Mouse (Mus musculus): ENCODE data around the gene Apoa1. TPM values are rescaled to one million over a fixed set of nuclear protein-coding genes. Genes with fewer than 3 reads are reported as not detected.

Gene Apoa1
- polyA plus RNA-seq (2015; fragmentation: Nextera tagmentation; extraction: Ambion mirVana): 27,203 and 27,647 TPM in 2 replicates

GRCm38 (mm10) chr9:46228491-46228890, at the start of gene Apoa1:
Gene Apoa1 (plus strand): TSS chr9:46228580.
- H3K27ac ChIP-seq (ENCODE audit: low read depth): peak within 1 kb of the TSS; percentile 96

GRCm38 (mm10) chr9:46178595-46178994, 49.8 kb upstream of the Apoa1 start:
- no peak for ATAC-seq
- no peak overlapping the region for H3K9ac ChIP-seq (replicated peaks)
- H3K4me2 ChIP-seq (ENCODE audit: low read depth, low read length): no peak overlapping the region
- no peaks in the 10 kb centered on the region for H3K9me3 ChIP-seq (ENCODE audit: low read length)
- TF ChIP-seq EP300 (IDR thresholded peaks at IDR 0.05; ENCODE audit: low read depth) (no peak), CTCF (IDR thresholded peaks at IDR 0.05; ENCODE audit: low read depth) (no peak)
- WGBS (ENCODE audit: insufficient replicate concordance): 85% methylated on average over 9 of the region's 9 CpGs
- H3K36me3 ChIP-seq (replicated peaks; ENCODE audit: insufficient read depth, low read length): peaks cover 12% of the 10 kb centered on the region; the same call in 1 of the 2 replicates
- H3K4me3 ChIP-seq (ENCODE audit: low read depth, low read length): no peak overlapping the region
- DNase-seq: no peak
- peaks cover 16% of the 10 kb centered on the region for H3K4me1 ChIP-seq (ENCODE audit: insufficient read depth)
- H3K27me3 ChIP-seq (ENCODE audit: insufficient read depth, low read length): no peaks in the 10 kb centered on the region
- no peak overlapping the region for H3K27ac ChIP-seq (ENCODE audit: low read depth)

More at GRCm38 (mm10) chr9:46228491-46228890, at the start of gene Apoa1:
- 46% methylated on average over 9 of the region's 9 CpGs for WGBS (ENCODE audit: insufficient replicate concordance)
- TF ChIP-seq CTCF (IDR thresholded peaks at IDR 0.05; ENCODE audit: low read depth) (0 out of 2 replicates have a peak, but pooled peaks have one; percentile 10), EP300 (IDR thresholded peaks at IDR 0.05; ENCODE audit: low read depth) (peak; percentile 65; the same call in 1 of the 2 replicates)
- Histone ChIP-seq H3K9me3 (ENCODE audit: low read length) (no peaks in the 10 kb centered on the region), H3K4me3 (ENCODE audit: low read depth, low read length) (peak within 1 kb of the TSS; percentile 45), H3K27me3 (ENCODE audit: insufficient read depth, low read length) (no peaks in the 10 kb centered on the region), H3K4me2 (ENCODE audit: low read depth, low read length) (peak within 1 kb of the TSS; percentile 69), H3K4me1 (ENCODE audit: insufficient read depth) (peaks cover 21% of the 10 kb centered on the region), H3K36me3 (replicated peaks; ENCODE audit: insufficient read depth, low read length) (peaks cover 1% of the 10 kb centered on the region; the same call in 1 of the 2 replicates), H3K9ac (replicated peaks) (peak within 1 kb of the TSS; percentile 79)
- ATAC-seq (peak; percentile 62), DNase-seq (peak; percentile 83)

- Histone ChIP-seq H3K36me3 (replicated peaks; ENCODE audit: insufficient read depth, low read length) (peaks cover 12% of the 10 kb centered on the region; the same call in 1 of the 2 replicates), H3K4me3 (ENCODE audit: low read depth, low read length) (no peak overlapping the region), H3K9me3 (ENCODE audit: low read length) (no peaks in the 10 kb centered on the region), H3K4me2 (ENCODE audit: low read depth, low read length) (no peak overlapping the region), H3K4me1 (ENCODE audit: insufficient read depth) (peaks cover under 1% of the 10 kb centered on the region; the same call in 1 of the 2 replicates), H3K27ac (ENCODE audit: low read depth) (no peak overlapping the region), H3K27me3 (ENCODE audit: insufficient read depth, low read length) (no peaks in the 10 kb centered on the region), H3K9ac (replicated peaks) (no peak overlapping the region)
- TF ChIP-seq EP300 (IDR thresholded peaks at IDR 0.05; ENCODE audit: low read depth): no peak
- TF ChIP-seq CTCF (IDR thresholded peaks at IDR 0.05; ENCODE audit: low read depth): no peak
- DNase-seq: no peak
- WGBS (ENCODE audit: insufficient replicate concordance): 68% methylated on average over 8 of the region's 8 CpGs
- no peak for ATAC-seq
Measured at GRCm38 (mm10) chr9:46181297-46181696, 47.1 kb upstream of the Apoa1 start.

GRCm38 (mm10) chr9:46184542-46184941, 43.8 kb upstream of the Apoa1 start:
- no peak overlapping the region for H3K4me2 ChIP-seq (ENCODE audit: low read depth, low read length)
- H3K9ac ChIP-seq (replicated peaks): no peak overlapping the region
- H3K27ac ChIP-seq (ENCODE audit: low read depth): peak overlapping the region; percentile 34; the same call in 1 of the 2 replicates
- peaks cover 13% of the 10 kb centered on the region; the same call in 1 of the 2 replicates for H3K36me3 ChIP-seq (replicated peaks; ENCODE audit: insufficient read depth, low read length)
- H3K4me3 ChIP-seq (ENCODE audit: low read depth, low read length): no peak overlapping the region
- TF ChIP-seq CTCF (IDR thresholded peaks at IDR 0.05; ENCODE audit: low read depth) (no peak), EP300 (IDR thresholded peaks at IDR 0.05; ENCODE audit: low read depth) (no peak)
- H3K4me1 ChIP-seq (ENCODE audit: insufficient read depth): no peaks in the 10 kb centered on the region
- DNase-seq (no peak), ATAC-seq (peak; percentile 33; the same call in 1 of the 2 replicates)
- WGBS (ENCODE audit: insufficient replicate concordance): 63% methylated on average over 5 of the region's 5 CpGs
- no peaks in the 10 kb centered on the region for H3K27me3 ChIP-seq (ENCODE audit: insufficient read depth, low read length)
- H3K9me3 ChIP-seq (ENCODE audit: low read length): no peaks in the 10 kb centered on the region

- WGBS (ENCODE audit: insufficient replicate concordance): 23% methylated on average over 2 of the region's 2 CpGs
- Histone ChIP-seq H3K36me3 (replicated peaks; ENCODE audit: insufficient read depth, low read length) (peaks cover 13% of the 10 kb centered on the region; the same call in 1 of the 2 replicates), H3K9me3 (ENCODE audit: low read length) (no peaks in the 10 kb centered on the region), H3K4me1 (ENCODE audit: insufficient read depth) (no peaks in the 10 kb centered on the region), H3K9ac (replicated peaks) (no peak overlapping the region), H3K4me2 (ENCODE audit: low read depth, low read length) (no peak overlapping the region), H3K27ac (ENCODE audit: low read depth) (no peak overlapping the region), H3K4me3 (ENCODE audit: low read depth, low read length) (no peak overlapping the region), H3K27me3 (ENCODE audit: insufficient read depth, low read length) (no peaks in the 10 kb centered on the region)
- DNase-seq (no peak), ATAC-seq (peak; percentile 61)
- peak; percentile 67 for TF ChIP-seq CTCF (IDR thresholded peaks at IDR 0.05; ENCODE audit: low read depth)
- TF ChIP-seq EP300 (IDR thresholded peaks at IDR 0.05; ENCODE audit: low read depth): no peak
Measured at GRCm38 (mm10) chr9:46185191-46185590, 43.2 kb upstream of the Apoa1 start.

- 86% methylated on average over 1 of the region's 1 CpGs for WGBS (ENCODE audit: insufficient replicate concordance)
- H3K27me3 ChIP-seq (ENCODE audit: insufficient read depth, low read length): no peaks in the 10 kb centered on the region
- DNase-seq: no peak
- no peak overlapping the region for H3K27ac ChIP-seq (ENCODE audit: low read depth)
- no peaks in the 10 kb centered on the region for H3K9me3 ChIP-seq (ENCODE audit: low read length)
- TF ChIP-seq EP300 (IDR thresholded peaks at IDR 0.05; ENCODE audit: low read depth) (no peak), CTCF (IDR thresholded peaks at IDR 0.05; ENCODE audit: low read depth) (peak; percentile 59)
- no peaks in the 10 kb centered on the region for H3K4me1 ChIP-seq (ENCODE audit: insufficient read depth)
- H3K9ac ChIP-seq (replicated peaks): no peak overlapping the region
- no peak overlapping the region for H3K4me3 ChIP-seq (ENCODE audit: low read depth, low read length)
- peaks cover 16% of the 10 kb centered on the region; the same call in 1 of the 2 replicates for H3K36me3 ChIP-seq (replicated peaks; ENCODE audit: insufficient read depth, low read length)
- no peak for ATAC-seq
- no peak overlapping the region for H3K4me2 ChIP-seq (ENCODE audit: low read depth, low read length)
Measured at GRCm38 (mm10) chr9:46186387-46186786, 42.0 kb upstream of the Apoa1 start.

Data from liver, postnatal 0 days (tissue).